Mouse (Mus musculus) T-helper 1 cell (primary cell): ENCODE measurements around the gene Hist1h2ae.
"Not testable (repeated sequence)": the region's sequence is repeated elsewhere in the genome, so short reads cannot be mapped to it uniquely, and the experiment has no call there.

ENCODE experiments used
- in situ Hi-C: fragments of 300-600 bp; cut with MboI, MseI; formaldehyde crosslinking; loops from one replicate; pipeline ENCODE4 v1.15.1; 2025; ENCODE audit warnings: high pct_unique_total_duplicates

The Hist1h2ae gene

DNA sequence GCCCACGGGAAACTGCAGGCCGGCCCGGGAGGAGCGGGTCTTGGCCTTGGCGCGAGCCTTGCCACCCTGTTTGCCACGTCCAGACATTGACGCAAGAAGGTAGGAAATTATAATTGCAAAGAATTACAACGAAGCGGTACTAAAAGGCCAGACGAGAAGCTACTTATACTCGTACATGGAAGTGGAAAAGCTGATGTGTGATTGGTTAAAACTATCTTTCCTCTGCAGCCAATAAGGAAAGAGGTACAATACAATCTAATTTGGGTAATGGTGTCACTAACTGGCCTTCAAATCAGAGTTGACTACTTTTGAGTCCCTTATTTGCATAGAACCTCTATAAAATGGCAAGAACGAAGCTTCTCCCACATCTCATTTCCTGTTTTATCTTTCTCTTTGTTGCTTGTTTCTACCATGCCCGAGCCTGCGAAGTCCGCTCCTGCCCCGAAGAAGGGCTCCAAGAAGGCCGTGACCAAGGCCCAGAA, at the start of gene Hist1h2ae, which contains the start of gene Hist1h2bg:
Gene Hist1h2ae (minus strand): TSS at position 199 of the 482 bp plus-strand sequence.
Gene Hist1h2bg (plus strand): TSS at position 375 of the 482 bp plus-strand sequence.
- in situ Hi-C loops, result loop anchor here (5.0 kb wide), 2 partner anchors 111 to 1849 kb away; partner anchors contain the start of genes Hist1h2ac, Hist1h2bc and Hist1h2bm

DNA sequence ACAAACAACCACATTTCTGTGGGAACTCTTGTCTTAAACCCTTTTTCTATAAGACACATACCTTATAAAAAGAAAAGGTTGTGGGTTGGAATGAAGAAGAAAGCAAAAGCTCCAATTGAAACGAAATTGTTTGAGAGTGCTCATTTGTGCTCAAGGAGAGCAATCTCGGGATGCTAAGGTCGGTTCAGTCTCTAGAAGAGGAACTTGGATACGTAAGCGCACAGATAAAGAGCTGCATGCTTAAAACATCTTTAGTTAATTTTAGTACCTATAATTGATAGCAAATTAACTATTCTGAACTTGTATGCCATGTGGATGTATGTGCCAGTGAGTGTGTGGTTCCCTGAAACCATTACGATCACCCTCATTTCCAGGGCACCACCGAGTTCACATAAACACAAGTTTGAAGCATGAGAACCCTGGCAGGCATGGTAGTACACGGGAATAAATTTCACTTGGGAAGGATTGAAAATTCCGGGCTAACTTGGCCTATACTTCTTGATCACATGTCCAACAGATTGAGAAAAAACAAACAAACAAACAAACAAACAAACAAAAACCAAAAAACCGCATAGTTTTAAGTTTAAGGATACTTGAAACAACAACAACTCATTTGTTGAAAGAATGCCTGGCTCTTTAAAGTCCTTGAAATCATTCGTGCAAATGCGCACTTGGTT, 49.2 kb upstream of the Hist1h2ae start:
- in situ Hi-C loops, result no loop called here

DNA sequence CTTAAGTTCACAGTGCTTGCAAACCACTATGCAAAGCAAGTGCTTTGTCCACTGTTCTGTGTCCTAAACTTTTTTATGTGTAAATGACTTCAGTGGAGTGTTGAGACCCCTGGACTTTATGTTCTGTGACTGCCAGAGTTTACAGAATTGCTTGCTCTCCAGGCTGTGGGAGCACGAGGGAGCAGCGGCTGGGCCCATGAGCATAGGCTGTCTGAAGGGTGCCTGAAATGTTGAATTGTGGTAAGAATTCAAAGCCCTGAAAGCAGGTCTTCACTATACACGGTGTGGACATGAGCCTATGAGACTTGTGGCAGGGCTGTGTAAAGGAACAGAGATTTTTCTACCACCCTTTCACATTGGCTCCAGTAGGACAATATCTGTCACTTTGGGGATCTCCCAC, 40.6 kb upstream of the Hist1h2ae start:
- in situ Hi-C loops, result no loop called here

DNA sequence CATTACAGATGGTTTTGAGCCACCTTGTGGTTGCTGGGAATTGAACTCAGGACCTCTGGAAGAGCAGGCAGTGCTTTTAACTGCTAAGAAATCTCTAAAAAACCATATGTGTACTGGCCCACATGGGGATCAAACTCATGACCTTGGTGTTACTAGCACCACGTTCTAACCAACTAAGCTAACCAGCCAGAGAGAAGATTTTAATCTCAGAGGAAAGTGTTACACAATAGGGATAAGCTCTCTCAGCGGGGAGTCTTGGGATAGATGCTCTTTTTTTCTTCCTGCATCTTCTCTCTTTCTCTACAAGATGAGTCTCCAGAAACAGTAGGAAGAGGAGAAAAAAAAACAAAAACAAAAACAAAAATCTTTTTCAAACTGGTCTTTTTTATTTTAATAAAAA, 39.4 kb upstream of the Hist1h2ae start:
- in situ Hi-C loops, result no loop called here

DNA sequence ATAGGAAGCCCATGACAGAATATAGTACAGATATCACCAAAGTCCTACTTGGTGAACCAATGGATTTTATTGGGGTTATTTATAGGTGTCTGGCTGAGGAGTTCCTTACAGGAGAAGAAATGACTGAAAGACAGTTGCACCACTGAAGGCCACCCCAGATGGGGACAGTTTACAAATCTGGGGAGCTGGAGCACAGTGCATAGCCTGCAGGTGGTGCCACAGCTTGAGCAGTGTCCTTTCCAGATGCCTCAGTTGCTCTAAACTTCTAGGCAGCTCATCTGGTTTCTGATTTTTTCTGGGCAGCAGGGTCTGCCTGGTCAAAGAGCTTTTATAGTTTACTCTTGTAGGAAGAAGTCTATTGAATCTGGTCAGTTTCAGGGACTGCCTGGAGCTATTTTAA, 38.8 kb upstream of the Hist1h2ae start:
- in situ Hi-C loops, result loop anchor here (10.0 kb wide), 2 partner anchors 755 to 1395 kb away; partner anchors contain the start of gene Vmn1r211

DNA sequence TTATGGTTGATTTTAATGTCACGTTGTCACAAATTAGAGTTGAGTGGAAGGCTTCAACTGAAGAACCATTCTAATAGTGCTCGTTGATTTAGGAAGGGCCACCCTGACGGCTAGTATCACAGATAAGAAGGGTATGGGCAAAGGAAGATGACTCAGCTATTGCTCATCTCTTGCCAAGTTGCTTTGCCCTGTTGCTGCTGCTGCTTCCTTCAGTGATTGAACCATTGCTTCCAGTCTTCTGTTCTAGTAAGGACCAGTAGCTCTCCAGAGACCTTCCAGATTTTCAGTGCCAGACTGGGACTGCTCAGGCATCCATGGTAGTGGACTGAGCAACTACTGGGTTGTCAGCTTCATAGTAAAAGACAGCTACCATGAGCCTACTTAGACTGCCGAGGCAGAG, 38.2 kb upstream of the Hist1h2ae start:
- in situ Hi-C loops, result loop anchor here (10.0 kb wide), 2 partner anchors 754 to 1396 kb away; partner anchors contain the start of gene Vmn1r211

DNA sequence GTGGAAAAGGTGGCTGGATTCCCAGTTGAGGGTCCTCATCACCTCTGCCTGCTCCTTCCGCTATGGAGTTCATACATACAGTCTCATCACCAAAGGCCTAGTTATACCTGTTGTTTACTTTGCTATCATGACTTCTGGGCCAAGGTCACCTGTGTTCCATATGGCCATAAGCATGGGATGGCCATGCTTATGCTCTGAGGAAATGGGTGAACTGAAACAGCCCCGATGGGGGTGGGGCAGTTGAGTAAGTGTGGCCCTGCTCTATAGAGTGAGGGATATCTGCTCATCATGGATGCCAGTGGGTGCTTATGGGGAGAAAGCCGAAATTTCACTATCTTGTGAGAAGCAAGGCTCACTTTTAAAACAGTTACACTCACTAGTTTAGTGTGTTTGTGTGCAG, 34.0 kb upstream of the Hist1h2ae start:
- in situ Hi-C loops, result loop anchor here (10.0 kb wide), 2 partner anchors 750 to 1400 kb away; partner anchors contain the start of gene Vmn1r211

DNA sequence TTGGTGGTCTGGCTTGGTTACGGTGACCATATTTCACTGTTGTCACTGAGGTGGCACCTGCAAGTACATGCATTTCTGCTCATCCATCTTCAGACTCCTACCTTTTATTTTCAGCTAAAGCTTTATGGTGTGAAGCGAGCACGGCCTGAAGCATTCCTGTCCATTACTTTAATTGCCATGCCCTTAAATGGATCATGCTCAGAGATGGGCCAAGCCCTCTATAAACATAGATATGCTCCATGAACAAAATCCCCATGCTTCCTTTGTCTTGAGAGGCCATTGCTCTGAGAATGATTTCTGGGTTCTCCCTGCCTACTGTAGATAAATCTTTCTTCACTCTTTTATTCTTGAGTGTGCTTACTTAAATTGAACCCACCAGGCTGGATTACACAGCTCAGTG, 33.4 kb upstream of the Hist1h2ae start:
- in situ Hi-C loops, result loop anchor here (10.0 kb wide), 2 partner anchors 750 to 1400 kb away; partner anchors contain the start of gene Vmn1r211

DNA sequence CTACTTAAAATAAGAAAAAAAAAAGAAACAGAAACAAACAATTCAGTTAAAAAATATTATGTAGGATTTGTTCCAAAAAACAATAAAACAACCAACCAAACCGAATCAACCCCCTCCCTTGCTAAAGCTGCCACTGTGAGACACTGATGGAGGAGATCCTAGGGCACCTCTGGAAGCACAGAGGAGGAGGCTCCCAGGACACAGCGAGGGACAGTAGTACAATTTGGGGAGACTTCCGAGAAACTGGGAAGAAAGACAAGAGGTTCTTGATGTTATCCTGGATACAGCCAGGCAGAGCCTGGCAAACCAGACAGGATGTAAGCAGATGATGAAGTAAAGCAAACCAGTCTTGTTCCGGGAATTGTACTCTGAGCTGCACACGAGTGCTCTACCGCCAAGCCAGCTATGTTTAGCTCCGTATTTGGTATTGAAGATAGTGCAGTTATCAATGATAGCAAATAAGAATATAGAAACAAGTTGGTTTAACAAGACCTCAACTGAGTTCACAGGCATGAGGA, 32.2 kb upstream of the Hist1h2ae start:
- in situ Hi-C loops, result loop anchor here (10.0 kb wide), 2 partner anchors 748 to 1402 kb away; partner anchors contain the start of gene Vmn1r211

DNA sequence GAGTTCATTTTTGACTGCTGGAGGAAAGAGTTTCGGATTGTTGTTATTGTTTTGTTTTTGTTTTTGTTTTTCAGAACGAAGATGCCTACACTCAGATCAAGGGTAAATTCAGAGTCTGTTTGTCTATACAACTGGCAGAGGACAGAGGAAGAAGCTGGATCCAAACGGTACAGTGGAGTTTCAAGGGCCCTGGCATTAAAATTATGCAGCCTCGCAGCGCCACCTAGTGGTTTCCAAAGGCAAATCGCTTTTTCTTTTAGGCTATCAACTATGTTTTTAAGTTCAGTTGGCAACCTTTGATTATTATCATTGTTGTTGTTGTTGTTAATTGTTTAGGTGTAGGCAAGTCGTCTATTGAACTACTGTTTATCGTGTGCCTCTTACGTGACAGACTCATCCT, 26.9 kb upstream of the Hist1h2ae start:
- in situ Hi-C loops, result no loop called here

DNA sequence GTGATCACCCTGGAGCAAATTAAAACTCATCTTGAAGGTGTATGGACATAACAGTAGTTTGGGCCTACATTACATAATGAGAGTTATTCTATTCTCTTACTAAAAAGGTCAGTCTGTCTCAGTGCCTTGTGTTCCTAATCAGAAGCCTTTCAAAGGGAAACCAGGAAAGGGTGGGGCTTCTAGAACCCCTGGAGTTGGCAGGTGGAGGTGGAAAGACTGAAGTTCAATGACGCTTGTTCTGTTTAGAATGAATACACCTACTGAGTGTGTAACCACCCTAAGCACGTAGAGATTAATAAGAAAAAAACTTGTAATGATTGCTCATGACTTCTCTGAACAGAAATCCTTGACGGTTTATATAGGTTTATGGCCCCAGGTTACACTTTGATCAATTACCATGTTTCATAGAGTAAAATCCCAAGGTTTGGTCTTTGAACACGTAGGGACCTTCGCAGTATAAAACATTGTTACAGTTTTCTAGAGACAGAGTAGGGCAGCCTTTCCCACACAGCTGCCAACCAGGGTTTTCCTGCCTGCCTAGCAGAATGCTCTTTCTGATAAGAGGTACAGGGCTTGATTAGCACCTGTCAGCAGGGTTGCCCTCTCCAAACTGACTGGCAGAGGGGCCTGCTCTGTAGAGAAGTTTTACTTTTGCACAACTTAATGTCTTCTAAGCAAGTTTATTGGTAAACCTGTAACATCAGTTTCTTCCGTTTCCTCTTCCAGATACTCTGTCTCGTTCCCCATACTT, 24.8 kb upstream of the Hist1h2ae start:
- in situ Hi-C loops, result no loop called here

DNA sequence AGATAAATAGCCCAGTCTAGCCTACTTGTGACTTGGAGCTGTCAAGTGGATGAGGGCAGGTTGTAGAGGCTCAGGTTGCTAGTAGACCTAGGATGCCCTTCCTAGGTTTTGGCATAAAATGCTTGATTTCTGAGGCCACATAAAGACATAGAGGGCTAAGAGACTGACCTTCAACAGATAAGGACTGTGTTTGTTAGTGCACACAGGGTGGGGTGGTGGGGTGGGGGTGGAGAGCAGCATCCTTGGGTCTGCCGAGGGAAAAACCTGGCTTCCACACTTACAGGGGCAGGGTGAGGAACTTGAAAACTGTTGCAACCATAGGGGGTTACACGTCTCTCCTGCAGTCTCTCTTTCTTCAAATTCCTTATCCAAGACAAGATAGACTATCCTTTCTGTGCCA, 24.2 kb upstream of the Hist1h2ae start:
- in situ Hi-C loops, result no loop called here

DNA sequence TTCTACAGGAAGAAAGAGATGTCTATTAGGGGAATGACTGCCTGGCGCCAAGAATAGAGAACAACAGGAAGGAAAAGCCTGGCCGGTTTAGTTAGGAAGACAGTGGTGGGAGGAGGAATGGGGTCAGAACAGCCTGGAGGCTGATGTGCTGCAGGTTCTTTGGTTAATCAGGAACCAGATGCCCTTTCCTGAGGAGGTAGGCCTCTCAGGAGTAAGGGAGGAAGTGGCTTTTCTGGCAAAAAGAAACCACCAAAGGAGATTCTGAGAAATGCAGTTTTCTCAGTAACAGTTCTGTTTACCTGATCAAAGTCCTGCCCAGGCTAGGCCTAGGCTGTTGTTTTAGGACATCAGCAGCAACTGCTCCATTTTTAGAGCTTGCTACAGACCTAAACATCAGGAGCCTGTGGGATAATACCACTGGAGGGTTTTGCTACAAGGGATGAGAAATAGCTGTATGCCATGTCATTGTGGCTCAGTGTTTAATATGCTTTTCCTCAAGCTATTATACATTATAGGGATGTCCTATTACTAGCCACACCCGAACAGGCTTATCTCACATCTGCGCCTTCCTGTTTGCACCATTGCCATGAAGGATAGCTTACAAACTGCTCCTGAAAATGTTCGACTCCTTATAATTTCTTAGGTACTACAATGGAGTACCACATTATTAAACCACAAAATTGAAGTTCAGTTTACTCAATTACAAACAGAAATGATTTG, 22.2 kb upstream of the Hist1h2ae start:
- in situ Hi-C loops, result loop anchor here (5.0 kb wide), 1 partner anchor 161 kb away; no protein-coding TSS in a partner anchor

DNA sequence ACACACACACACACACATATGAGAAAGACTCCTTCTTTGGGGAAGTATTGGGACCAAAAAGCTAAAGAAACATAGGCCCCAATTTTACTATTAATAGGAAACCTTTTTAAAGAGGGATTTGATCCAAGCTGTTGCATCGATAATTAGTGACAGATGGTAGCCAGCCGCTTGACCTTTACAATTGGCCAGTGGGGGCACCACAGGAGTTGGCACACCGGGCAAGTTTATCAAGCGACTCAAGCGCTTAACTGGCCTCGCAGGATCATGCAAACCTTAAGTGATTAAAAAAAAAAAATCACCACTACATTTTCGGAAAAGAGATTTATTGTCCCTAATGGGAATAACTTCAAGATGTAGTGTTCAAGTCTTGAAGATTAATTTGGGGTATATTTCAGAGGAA, 21.6 kb upstream of the Hist1h2ae start:
- in situ Hi-C loops, result loop anchor here (5.0 kb wide), 1 partner anchor 160 kb away; no protein-coding TSS in a partner anchor

DNA sequence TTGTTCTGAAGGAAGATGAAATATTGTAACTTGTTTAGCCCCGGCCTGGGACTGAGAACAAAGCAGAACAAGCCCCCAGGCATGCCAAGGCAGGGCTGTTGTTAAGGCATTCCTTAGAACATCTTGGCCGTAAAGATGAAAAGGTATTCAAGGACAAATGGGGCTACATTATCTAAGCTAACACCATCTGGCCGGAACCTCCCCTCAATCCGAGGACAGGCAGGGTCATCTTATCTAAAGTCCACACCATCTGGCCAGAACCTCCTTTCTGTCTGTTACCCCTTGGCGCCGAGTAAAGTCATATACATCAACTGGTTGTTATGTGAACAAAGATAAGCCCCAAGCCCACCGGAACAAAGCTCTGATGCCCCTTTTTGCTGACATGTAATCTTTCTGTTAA, 20.9 kb upstream of the Hist1h2ae start:
- in situ Hi-C loops, result loop anchor here (5.0 kb wide), 1 partner anchor 160 kb away; no protein-coding TSS in a partner anchor

DNA sequence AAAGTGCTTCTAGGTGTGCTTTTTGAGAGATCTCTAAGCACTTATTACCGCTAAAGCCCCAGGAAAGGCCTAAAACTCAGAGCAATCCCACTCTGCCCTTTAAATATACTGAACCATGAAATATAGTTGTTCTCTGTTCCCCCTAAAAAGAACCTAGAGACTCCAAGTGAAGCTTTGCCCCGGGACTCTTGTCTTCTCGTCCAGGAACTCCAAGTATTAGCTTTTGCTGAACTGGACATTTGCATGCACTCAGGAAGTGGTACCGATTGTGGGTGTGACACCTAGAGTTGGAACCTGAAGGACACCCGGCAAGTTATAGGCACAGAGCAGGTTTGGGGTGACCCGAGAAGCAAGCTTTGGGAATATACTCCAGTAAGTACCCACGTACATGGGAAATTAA, 20.2 kb upstream of the Hist1h2ae start:
- in situ Hi-C loops, result loop anchor here (5.0 kb wide), 1 partner anchor 159 kb away; no protein-coding TSS in a partner anchor

DNA sequence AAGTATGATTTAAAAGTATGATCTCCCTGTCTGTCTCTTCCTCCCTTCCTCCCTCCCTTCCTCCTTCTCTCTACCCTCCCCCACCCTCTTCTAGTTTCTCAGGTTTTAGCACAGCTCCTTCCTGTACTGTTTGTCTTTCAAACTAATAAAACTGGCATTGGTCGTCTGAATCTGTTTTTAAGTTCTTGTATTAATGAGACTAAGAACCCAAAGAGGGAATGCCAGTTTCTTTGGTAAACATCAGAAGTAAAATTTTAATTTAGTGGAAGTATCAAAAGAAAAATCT, 15.9 kb upstream of the Hist1h2ae start:
- in situ Hi-C loops, result no loop called here

DNA sequence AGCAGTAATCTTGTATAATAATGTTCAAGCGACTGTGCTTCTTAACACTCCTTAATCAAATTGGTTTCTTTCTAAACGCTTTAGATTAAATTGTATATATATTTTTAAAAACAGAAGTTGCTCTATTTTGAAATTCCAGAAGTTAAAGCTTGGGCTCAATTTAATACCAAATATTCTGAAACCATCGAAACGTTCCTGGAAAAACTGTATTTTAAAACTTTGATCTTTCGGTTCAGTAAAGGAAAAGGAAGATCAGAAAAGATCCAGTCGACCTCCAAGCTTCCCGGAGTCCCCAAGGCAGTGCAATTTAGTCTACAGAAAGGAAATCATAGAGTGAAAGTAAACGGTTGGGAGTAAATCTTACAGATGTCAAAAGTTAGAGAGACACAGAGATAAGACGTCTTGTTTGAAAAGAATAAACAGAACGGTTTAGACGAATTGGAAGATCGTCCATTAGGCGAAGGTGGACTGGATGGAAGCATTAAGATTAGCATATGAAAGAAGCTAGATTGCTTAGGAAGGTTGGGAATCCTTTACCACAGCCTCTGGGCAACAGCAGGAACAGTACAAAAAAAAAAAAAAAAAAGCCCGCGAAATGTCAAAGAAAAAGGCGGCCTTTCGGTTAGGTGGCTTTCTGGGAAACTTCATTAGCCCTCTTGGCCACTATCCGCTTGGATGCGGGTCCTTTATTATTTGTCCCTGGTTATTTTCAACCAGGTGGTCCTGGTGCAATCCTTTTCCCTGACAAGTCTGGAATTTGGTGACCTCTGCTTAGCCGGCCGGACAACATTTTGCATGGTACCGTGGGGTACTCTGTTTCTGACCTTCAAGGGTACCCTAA, 15.3 kb upstream of the Hist1h2ae start:
- in situ Hi-C loops, result no loop called here

DNA sequence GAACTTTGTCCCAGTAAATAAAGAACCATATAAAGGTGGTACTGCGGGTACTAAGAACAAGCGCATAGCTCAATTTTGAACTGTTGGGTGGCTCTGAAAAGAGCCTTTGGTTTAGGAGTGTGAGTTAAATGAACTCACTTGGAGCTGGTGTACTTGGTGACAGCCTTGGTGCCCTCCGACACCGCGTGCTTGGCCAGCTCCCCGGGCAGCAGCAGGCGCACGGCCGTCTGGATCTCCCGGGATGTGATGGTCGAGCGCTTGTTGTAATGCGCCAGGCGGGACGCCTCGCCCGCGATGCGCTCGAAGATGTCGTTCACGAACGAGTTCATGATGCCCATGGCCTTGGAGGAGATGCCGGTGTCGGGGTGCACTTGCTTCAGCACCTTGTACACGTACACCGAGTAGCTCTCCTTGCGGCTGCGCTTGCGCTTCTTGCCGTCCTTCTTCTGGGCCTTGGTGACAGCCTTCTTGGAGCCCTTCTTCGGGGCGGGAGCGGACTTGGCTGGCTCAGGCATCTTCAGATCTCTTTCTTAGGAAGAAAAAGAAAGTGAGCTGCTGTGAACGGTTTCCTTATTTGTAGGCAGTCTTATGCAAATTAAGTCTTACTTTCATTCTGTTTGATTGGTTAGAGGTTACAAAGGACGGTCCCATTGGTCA, 14.6 kb upstream of the Hist1h2ae start:
- in situ Hi-C loops, result not testable (repeated sequence)

DNA sequence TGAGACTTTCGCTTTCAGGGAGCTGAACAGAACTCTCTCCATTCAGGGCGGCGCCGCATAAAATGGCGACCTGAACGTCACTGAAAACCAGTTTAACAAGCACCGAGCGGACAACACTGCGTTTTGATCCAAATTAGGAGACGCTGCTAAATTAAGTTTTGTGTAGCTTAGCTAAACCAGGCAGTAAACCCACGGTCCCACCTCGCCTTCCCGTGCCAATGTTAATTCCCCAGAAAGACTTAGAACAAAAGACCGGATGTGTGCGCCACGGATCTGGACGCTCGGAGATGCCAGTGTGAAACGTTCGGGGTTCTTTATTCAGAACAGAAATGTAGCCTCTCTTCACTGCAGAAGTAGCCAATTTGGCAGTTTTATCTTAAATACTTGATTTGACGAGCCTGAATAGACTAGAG, 14.0 kb upstream of the Hist1h2ae start:
- in situ Hi-C loops, result no loop called here
